Mouse (Mus musculus) embryo, embryonic 9.5 days (tissue): ENCODE measurements around the gene Vmp1.

ENCODE experiments used
- DNase-seq: peaks from one replicate; pipeline ENCODE4 v3.0.0-alpha.2; 2017; ENCODE audit errors: extremely low spot score

Vmp1 gene

DNA sequence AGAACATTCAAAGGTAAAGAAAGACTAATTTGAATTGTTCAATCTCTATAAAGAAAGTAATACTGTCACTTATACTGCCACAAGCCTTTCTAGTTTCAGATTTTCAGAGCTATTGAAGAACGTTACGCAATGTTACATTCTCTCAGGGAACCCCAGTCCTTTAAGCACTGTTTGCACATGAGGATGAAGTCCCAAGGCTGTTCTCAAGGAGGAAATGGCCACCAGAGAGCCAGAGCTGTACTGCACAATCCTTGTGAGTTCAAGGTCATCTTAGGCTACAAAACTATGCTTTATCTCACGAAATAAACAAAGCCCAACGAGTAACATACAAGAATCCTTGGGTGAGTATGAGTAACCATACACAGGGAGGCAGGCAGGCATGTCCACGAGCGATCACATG, 49.2 kb downstream of the Vmp1 start:
- no peak for DNase-seq

DNA sequence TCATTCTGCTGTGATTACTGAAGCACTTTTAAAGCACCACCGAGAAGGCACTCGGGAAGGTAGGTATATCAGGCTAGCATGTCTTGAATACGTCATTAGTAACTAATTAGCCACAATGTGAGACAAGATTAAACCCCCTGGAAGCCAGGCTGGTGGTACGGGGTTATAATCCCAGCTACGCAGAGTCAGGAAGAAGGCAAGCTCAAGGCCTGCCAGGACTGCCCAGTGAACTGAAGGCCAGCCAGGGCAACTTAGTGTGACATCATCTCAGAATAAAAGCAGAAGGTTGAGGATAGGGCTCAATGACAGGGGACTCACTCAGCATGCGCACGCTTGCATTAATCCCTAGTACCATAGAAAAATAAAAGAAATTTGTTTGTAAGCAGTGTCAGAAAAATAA, 53.7 kb downstream of the Vmp1 start:
- DNase-seq = no peak

DNA sequence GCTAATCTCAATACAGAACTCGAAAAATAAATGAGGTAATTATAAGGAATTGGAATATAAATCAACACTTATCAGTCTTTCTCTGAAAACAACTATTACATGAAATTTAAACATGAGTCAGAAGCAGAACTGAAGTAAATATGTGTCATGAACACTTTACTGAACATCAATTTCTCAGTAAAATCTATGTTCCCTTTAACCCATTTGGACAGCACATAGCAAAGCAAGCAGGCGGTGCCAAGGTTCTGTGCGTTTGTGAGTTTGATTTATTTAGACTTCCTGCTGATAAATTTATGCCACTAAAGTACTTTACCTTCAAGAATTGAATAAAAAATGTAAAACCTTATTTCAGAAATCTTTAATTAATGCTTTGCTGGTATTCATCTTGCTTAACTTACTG, 54.2 kb downstream of the Vmp1 start:
- no peak for DNase-seq

DNA sequence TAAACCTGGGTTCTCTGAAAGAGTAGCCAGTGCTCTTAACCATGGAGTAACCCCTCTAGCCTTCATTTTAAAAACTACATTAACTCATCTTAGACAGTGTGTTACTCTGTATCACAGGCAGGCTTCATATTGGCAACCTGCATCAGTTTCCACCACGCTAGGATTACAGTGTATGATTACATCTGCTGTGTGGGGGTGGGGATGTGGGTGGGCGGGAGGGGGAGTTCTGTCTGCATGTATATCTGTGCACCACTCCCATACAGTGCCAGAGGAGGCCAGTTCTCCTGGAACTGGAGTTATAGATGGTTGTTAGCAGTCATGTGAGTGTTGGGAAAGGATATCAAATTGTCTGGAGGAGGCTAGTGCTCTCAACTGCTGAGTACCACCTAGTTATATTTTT, 55.2 kb downstream of the Vmp1 start:
- DNase-seq = no peak

DNA sequence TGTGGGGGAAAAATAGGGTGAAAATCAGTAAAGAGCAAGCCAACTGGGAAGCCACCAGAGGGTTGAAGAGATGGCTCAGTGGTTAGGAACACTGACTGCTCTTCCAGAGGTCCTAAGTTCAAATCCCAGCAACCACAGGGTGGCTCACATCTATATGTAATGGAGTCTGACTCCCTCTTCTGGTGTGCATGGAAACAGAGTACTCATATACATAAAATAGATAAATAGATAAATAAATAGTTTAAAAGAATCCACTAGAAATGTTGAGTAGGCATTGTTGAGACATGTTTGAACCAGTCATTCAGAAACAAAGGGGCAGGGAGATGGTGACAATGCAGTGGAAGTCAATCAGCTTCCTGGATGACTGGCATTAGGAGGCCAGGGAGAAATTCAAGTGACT, 56.0 kb downstream of the Vmp1 start:
- no peak for DNase-seq

DNA sequence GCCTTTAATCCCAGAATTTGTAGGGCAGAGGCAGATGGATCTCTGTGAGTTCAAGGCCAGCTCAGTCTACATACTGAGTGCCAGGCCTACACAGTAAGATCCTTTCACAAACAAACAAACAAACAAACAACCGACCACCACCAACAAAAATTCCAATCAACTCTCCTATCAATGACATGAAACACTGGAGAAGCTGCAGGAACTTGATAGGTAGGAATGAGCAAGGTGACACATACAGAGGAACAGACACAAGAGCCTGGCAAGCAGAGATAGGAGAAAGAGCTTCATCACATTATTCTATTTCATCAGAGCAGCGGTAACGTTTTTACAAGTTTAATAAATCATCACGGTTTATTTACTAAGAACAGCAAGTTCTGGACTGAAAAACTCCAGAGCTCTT, 56.9 kb downstream of the Vmp1 start:
- DNase-seq = no peak

DNA sequence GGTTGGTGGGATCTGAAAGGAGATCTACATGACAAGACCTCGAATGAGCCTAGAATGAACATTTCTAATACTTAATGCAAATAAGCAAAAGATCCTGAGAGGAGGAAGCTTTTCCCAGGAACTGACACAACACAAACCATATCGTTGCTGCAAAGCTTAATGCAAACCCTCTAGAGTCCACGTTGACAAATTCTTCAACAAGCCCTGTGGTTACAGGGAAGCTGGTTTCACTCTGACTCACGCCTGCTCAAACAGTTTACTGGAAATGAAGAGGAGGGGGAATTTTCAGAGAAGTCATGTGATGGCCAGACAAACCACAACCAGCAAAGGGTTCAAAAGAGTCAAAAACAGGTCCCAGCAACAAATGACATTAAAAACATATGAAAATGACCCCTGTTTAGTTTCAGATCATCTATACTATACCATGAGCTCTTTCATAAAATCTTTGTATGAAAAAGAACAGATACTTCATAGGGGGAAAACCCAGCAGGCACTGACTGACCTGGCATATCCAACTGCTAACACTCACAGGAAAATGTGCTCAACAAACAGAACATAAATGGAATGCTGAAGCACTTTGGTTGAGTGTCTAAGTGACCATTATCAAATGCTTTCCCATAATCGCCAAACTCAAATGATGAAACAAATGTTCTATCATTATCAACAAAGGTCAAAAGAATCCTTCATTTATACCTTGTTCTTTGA, 59.2 kb downstream of the Vmp1 start:
- DNase-seq = no peak

DNA sequence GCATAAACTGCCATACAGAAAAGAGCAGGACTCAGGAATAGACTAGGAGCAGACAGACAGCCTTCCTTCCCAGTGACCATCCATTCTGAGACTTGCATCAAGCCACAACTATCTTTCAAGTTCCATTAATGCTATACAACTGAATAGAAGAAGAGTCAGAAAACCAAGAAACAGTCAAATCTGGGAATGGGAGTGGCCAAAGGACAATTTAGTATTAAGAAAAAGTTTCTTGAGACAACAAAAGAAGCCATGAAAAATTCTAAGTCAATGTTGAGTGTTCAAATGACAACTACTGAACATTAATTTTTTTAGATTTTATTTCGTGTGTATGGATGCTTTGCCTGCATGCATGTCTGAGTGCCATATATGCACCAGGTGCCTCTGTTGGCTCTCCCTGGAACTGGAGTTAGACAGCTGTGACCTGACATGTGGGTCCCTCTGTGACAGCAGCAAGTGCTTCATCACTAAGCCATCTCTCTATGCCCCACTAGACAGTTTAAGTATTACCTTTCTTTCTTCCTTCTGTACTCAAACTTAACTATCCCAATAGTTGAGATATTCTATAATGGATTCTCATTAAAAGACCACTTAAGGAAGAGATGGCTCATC, 60.1 kb downstream of the Vmp1 start:
- DNase-seq = no peak

DNA sequence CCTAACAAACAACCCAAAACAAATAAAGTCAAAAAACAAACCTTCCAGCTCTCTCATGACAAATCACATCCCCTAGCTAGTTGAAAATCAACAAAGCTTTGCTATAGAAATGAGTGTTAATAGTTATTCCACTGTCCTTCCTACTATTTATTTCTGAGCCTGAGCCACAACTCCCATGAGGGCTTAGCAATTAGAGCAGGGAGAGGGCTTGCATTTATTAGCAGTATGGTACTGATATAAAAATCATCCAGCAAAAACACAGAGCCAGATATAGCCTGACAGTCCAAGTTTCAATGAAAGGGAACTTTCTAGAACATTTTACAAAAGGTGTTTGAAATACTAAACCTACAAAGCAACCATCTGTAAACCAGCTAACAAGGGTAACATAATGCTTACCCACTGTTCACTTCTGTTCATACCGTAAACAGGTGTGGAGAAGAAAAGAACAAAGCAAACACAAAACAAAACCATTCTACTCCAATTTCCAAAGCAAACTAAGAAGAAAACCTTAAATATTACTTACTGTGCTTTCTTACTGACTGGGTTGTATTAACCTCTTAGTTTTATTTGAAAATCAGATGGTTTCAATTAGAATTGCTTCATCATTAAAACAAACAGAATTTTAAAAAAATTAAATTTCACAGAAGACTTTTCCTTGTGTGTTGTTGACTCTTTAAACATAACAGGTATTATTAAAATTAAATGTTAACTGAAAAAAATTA, 61.3 kb downstream of the Vmp1 start:
- no peak for DNase-seq

DNA sequence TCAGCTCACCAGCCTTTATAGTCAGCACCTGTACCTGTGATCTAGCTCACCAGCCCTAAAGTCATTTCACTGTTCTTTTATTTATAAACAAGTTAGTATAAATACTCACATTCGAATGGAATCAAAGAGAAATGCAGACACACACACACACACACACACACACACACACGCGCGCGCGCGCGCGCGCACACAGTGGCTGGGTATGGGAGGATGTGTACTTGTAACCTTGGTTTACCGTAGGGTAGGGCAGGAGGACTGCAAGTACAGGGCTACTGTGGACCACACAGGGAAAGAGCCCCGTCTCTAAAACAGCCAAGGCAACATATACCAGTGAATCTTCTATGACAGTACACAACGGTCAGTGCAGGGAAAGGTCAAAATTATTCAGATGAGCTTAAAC, 62.5 kb downstream of the Vmp1 start:
- DNase-seq = no peak

DNA sequence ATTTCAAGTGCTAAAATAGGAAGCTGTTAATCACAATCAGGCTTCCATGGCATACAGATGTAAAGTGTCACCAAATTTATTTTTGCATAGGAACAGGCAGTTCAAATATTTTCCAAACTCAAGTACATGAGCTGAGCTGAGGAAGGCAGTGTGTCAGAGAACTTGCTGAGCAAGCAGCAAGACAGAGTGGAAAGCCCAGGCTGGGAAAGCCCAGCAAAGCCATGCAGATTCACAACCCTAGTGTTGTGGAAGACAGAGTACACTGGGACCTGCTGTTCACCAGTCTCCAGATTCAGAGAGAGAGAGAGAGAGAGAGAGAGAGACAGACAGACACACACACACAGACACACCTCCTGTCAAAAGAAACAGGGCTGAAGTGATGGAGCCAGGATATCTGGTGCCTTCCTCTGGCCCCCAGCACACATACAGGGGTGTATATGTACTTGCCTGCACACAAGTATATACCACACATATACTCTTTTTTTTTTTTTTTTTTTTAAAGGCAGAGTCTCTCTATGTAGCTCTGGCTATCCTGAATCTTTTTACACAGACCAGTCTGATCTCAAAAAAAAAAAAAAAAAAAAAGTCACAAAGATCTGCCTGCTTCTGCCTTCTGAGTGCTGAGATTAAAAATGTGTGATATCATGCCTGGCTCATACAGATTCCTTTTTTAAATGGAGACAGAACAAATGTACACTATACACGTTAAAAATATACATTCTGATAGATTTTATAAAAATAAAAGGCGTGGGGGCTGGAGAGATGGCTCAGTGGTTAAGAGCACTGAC, 64.9 kb downstream of the Vmp1 start:
- DNase-seq = no peak

DNA sequence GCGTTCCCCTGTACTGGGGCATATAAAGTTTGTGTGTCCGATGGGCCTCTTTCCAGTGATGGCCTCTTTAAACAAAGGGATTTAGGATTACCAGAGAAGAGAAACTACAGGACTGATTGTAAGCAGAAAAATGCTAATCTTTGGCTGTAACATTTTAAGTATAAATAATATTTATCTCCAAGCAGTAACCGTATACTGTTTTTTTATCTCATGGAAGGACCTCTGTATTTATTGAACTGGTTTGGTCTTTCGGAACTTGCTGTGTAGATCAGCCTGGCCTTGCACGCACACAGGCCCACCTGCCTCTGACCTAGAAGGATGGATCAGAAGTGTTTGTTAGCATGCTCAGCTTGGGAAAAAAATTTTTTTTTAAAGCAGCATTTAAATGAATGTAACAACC, 69.0 kb downstream of the Vmp1 start:
- DNase-seq = no peak

DNA sequence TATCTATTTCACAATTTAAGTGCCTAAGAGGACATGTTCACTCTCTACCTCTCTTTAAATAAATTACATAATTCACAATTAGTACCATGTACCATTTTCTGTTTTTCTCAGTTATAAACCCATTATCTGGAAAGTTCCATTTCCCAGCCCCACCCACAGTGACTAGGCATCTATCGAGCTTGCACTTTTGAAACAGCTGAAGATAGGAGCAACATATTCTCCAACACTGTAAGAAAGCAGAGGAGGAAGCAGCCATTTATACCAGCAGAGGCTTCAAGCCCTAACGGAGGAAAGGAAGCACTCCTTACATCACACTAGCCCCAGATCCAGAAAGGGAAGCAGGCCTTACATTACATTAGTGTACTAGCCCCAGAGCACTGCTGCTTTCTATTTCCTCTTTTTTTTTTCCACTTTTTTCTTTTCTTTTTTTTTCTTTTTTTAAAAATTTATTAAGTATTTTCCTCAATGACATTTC, 69.5 kb downstream of the Vmp1 start:
- DNase-seq = no peak

DNA sequence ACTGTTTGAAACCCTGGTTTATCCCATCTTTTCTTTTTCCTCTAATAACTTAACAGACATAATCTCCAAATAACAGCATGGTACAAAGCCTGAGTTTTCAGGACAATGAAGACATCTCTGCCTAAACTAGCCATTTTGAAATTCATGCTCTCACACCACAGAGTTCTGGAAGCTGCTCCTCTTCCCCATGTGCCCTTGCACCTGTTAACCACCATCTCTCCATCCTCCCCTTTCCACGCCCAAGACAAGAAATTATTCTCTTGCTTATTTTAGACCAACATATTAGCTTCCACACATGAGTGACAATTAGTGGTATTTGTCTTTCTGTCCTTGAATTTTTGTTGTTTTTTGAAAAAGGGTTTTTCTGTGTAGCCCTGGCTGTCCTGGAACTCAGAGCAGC, 71.6 kb downstream of the Vmp1 start:
- no peak for DNase-seq

DNA sequence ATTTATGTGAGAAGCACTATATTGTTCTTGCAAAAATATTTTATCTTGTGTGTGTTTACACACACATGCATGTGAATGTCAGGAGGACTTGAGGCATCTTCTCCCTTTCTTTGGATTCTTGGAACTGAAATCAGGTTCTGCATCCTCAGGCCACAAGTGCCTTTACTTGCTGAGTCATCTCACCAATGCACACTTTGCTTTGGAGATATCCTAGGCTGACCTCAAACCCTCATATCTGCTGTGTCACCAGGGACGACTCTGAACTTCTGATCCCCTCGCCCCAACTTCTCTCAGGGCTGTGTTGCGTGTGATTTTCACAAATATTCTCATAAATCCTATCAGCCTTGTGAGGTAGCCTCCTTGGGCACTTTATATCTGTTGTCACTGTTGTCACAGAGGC, 73.4 kb downstream of the Vmp1 start:
- DNase-seq = no peak

DNA sequence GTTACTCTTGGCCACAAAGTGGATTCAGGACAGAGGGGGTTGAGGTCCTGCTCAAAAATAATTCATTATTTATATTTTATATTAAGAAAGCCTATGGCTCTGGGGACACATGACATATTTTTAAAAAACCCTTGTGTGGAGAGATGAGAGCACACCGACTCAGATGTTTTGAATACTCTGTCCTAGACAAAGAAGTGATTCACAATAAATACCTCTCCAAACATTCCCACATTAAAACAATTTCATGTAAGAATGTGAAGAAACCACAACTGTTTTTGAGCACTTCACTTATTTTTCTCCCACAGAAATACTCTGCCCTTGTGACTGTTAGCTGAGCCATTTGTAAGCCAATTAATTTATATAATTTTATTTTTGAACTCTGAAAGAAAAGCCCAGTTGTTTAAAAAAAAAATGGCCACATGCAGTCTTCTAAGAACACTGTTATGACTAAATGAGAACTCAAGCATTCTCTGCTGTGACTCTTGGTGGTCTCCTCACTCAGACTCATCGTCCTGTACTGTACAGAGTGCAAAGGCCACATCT, 75.8 kb downstream of the Vmp1 start:
- DNase-seq = no peak

DNA sequence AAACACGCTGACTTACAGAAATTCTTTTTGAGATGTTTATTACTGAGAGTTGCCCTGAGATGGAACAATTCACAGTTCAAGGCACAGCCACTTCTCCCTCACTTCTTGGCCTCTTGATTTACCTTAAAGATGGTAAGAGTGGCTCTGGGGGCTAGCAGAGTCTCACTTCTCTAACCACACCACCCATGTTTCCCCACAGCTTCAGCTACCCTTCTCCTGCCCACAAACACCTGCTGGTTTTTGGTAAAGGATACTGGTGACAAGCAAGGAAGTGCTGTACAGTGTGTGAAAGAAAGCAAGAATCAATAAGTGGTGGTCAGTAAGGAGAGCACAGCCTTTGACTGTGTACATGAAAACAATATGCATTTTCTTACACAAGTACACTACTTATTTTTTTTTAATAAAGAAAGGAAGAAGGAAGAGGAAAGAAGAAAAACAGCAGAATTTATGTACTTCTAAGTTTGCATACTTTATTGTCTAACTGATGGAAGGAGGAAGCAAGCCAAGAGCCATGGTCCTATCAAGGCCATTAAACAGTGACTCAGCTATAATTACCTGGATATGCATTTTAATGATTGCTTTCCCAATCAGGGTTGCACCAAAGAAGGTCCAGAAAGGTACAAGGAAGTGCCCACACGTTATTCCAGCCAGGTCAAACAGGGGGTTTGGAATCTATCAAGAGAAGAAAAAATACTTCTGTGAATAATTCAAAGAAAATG, 76.9 kb downstream of the Vmp1 start:
- DNase-seq = no peak

DNA sequence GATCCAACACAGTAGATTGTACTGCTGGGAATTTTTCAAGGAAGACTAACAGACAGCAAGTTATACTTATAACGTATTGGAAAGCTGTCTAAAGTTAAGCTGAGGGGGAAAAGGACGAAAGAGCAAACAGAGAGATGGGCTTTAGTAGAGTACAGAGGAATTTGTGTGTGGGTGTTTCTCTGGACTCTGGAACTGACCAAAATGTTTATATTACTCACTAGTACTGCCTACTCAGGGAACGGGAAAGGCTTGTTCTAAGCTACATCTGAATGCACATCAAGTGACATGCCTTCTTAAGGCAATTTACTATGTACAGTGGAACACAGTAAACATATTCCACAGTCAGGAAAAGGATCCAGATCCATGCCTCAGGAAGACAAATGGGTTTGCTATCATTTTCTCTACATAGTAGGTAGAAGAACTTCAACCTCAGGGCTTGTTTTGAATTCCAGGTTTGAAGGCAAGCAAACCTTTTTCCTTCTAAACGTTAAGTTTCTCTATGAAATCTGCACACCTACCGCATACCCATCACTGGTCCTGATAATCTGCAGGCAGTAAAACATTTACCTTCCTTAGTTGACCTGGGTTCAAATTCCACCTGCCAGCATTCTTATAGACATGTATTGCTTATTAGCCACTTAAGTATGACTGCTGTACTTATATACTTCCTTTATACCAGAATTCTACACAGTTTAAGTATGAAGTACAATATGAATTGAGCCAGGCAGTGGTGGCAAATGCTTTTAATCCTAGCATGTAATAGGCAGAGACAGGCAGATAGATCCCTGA, 78.7 kb downstream of the Vmp1 start:
- DNase-seq = no peak

DNA sequence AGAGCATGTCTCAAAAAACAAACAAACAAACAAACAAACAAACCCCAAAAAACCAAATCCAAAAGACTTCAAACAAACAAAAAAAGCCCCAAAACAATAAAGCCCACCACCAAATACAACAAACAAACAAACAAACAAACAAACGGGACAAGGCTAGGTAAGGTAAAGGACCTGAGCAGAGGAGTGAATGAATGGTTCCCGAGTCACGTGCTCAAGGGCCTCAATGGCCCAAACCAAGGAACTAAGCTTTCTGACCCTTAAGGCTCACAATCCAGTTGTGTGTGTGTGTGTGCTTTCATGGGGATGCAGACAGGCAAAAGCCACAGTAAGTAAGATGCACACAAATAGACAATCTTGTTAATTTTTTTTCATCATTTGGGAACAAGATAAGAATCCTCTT, 79.3 kb downstream of the Vmp1 start:
- no peak for DNase-seq

DNA sequence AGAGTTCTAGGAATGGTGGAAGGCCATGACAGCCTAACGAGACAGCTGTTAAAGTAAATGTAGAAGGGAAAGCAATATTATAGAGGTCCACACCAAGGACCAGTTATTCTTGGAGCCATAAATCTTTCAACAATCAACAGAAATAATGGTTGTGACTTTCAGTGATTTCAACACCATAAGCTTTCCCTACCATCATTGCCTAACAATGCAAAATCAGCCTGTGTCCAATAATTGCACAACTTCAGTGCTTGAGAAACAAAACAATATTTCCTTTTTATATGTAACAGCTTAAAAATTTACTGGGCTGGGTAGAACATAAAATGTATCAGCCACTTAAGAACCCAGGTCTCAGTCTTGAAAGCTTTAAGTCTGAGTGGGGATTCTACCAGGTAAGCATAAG, 79.9 kb downstream of the Vmp1 start:
- DNase-seq = no peak

DNA sequence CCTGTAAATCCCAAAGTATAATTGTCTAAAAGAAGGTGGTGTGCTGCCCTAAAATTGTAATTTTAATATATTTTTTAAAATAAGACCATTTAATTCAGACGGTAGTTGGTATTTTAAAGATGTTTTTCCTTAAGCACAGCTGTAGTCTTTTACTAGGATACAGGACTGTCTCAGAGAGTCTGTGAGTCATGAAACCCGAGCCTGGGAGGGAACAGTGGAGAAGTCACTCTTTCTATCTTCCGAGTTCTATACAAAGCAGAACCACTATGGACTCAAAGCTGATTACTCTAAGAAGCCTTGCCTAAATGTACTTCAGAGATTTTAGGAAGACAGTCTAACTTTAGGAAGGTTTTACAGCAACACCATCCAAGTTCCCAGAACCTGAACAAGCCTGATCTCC, 81.5 kb downstream of the Vmp1 start:
- no peak for DNase-seq
